Mouse (Mus musculus): ENCODE measurements around the gene Arhgap33.

Gene Arhgap33

GRCm38 (mm10) chr7:30553810-30554584, 19.1 kb upstream of the Arhgap33 start:
- intact Hi-C loops (cut with DNase I) = no loop called here

- intact Hi-C loops (cut with DNase I) = no loop called here
Measured at GRCm38 (mm10) chr7:30553021-30553589, 18.2 kb upstream of the Arhgap33 start.

- intact Hi-C loops (cut with DNase I) = no loop called here
Measured at GRCm38 (mm10) chr7:30552102-30553020, 17.5 kb upstream of the Arhgap33 start, which contains the start of the genes Hspb6 and Proser3. Hspb6 (plus strand) TSS chr7:30552178. Proser3 (minus strand) TSS chr7:30552299.

GRCm38 (mm10) chr7:30551445-30552101, 16.7 kb upstream of the Arhgap33 start:
- intact Hi-C loops (cut with DNase I) = no loop called here

GRCm38 (mm10) chr7:30550603-30551002, 15.7 kb upstream of the Arhgap33 start:
- intact Hi-C loops (cut with DNase I) = no loop called here

GRCm38 (mm10) chr7:30549880-30550279, 15.0 kb upstream of the Arhgap33 start:
- intact Hi-C loops (cut with DNase I) = no loop called here

GRCm38 (mm10) chr7:30544327-30544726, 9.5 kb upstream of the Arhgap33 start:
- intact Hi-C loops (cut with DNase I) = no loop called here

- intact Hi-C loops (cut with DNase I) = no loop called here
Measured at GRCm38 (mm10) chr7:30540572-30540971, 5.7 kb upstream of the Arhgap33 start.

- intact Hi-C loops (cut with DNase I) = no loop called here
Measured at GRCm38 (mm10) chr7:30533941-30534632, 773 bp downstream of the Arhgap33 start.

GRCm38 (mm10) chr7:30532931-30533330, 1.9 kb downstream of the Arhgap33 start:
- intact Hi-C loops (cut with DNase I) = no loop called here

- intact Hi-C loops (cut with DNase I) = no loop called here
Measured at GRCm38 (mm10) chr7:30531291-30531815, 3.5 kb downstream of the Arhgap33 start.

GRCm38 (mm10) chr7:30526981-30527380, 7.9 kb downstream of the Arhgap33 start:
- intact Hi-C loops (cut with DNase I) = no loop called here

GRCm38 (mm10) chr7:30526399-30526798, 8.5 kb downstream of the Arhgap33 start:
- intact Hi-C loops (cut with DNase I) = no loop called here

- intact Hi-C loops (cut with DNase I) = no loop called here
Measured at GRCm38 (mm10) chr7:30525954-30526353, 8.9 kb downstream of the Arhgap33 start.

GRCm38 (mm10) chr7:30524487-30524886, 10.4 kb downstream of the Arhgap33 start:
- intact Hi-C loops (cut with DNase I) = no loop called here

GRCm38 (mm10) chr7:30522871-30523270, 12.0 kb downstream of the Arhgap33 start:
- intact Hi-C loops (cut with DNase I) = no loop called here

- intact Hi-C loops (cut with DNase I) = no loop called here
Measured at GRCm38 (mm10) chr7:30520856-30521255, 14.0 kb downstream of the Arhgap33 start.

- intact Hi-C loops (cut with DNase I) = no loop called here
Measured at GRCm38 (mm10) chr7:30520396-30520795, 14.5 kb downstream of the Arhgap33 start.

- intact Hi-C loops (cut with DNase I) = no loop called here
Measured at GRCm38 (mm10) chr7:30518325-30518724, 16.5 kb downstream of the Arhgap33 start.

- intact Hi-C loops (cut with DNase I) = no loop called here
Measured at GRCm38 (mm10) chr7:30515003-30515760, 19.7 kb downstream of the Arhgap33 start.
